Mouse (Mus musculus) gastrocnemius, adult 2 months (tissue): ENCODE data around the gene Otop2. TPM values are rescaled to one million over a fixed set of nuclear protein-coding genes. Genes with fewer than 3 reads are reported as not detected.

Experiments used
- DNase-seq: peaks from one replicate; pipeline ENCODE4 v3.0.0; 2022
- H3K27ac ChIP-seq: fragments of 200-600 bp; 2 replicates; pipeline ENCODE4 v1.8.1; 2022; ENCODE audit warnings: mild to moderate bottlenecking
- H3K4me3 ChIP-seq: fragments of 200-600 bp; 2 replicates; pipeline ENCODE4 v1.8.1; 2022; ENCODE audit warnings: mild to moderate bottlenecking, moderate library complexity
- CTCF ChIP-seq: fragments of 200-600 bp; IDR thresholded peaks from 2 replicates; pipeline ENCODE4 v1.8.1; 2022; ENCODE audit warnings: antibody characterized with exemption, mild to moderate bottlenecking, moderate library complexity
- intact Hi-C: fragments of 180-260 bp; cut with DNase I; formaldehyde crosslinking; loops from one replicate; pipeline ENCODE4 v1.15.1; 2025
- total RNA-seq, 2 experiments: library from RNA; stranded (reverse); gene quantifications; 2 replicates each; pipeline ENCODE4 v1.2.3; 2021

The Otop2 gene
- total RNA-seq, 2 experiments from 2014 or later, result not detected

DNA sequence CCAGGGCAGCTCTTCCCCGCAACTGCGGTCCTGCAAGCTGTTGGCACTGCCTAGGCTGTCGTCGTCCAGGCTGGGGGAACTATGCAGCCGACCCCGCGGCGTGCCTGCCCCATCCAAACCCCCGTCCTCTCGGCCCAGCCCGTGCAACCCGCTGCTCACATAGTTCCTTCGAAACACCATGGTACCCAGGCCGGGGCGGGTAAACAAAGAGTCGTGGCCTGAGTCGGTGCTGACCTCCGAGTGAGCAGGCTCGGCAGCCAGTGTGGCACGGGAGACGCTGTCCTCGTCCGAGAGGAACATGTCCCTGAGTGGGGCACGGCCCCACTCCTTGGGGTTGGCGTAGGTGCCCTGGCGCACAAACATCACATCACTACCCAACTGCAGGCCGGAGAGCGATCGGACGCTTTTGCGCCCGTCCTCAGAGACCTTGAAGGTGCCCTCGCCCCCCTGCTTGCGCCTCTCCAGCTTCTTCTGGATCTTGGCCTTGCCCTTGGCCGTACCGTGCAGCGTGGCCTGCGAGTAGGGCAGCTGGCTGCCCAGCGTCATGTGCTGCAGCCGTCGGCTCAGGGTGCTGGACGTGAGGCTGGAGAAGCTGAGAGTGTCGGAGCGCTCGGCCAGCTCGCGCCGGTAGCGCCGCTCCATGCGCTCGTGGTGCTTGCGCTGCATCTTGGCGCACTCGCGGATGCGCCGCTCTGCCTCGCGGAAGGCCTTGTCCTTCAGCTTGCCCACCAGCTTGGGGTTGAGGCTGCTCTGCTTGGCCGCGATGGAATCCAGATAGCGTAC is 11.5 kb downstream of the Otop2 start:
- no peak overlapping the region for H3K4me3 ChIP-seq
- no peak overlapping the region for H3K27ac ChIP-seq
- intact Hi-C loops, result no loop called here
- no peak for TF ChIP-seq CTCF
- DNase-seq, result peak; percentile 35

DNA sequence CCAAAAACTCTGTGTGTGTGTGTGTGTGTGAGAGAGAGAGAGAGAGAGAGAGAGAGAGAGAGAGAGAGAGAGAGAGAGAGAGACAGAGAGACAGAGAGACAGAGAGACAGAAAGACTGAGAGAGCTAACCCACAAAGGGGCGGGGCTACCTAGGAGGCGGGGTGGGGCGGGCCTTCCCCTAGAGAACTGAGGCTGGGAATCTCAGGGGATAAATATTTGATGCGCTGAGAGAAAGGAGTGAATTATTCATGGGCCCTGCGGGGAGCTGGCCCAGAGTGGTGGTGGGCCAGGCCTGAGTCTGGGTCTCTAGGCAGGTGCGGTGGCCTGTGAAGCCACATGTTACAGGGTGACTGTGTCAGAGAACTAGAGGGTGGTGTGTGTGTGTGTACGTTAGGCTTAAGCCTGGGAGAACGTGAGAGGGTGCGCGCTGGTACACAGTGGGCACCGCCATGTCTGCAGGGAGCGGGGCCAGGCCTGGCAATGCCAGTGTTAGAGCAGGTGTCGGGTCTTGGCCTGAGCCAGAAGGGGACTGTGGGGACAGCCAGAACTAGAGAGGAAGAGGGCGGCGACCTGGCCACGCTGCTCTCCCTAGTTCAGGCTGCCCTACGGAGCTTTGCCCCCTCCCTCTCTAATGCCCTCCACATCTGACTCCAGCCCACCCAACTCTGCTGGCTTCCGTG is 12.9 kb downstream of the Otop2 start:
- peak overlapping the region; percentile 24 for H3K27ac ChIP-seq
- no peak for TF ChIP-seq CTCF
- intact Hi-C loops, result no loop called here
- peak; percentile 83 for DNase-seq
- H3K4me3 ChIP-seq, result peak overlapping the region; percentile 11; the same call in 1 of the 2 replicates

DNA sequence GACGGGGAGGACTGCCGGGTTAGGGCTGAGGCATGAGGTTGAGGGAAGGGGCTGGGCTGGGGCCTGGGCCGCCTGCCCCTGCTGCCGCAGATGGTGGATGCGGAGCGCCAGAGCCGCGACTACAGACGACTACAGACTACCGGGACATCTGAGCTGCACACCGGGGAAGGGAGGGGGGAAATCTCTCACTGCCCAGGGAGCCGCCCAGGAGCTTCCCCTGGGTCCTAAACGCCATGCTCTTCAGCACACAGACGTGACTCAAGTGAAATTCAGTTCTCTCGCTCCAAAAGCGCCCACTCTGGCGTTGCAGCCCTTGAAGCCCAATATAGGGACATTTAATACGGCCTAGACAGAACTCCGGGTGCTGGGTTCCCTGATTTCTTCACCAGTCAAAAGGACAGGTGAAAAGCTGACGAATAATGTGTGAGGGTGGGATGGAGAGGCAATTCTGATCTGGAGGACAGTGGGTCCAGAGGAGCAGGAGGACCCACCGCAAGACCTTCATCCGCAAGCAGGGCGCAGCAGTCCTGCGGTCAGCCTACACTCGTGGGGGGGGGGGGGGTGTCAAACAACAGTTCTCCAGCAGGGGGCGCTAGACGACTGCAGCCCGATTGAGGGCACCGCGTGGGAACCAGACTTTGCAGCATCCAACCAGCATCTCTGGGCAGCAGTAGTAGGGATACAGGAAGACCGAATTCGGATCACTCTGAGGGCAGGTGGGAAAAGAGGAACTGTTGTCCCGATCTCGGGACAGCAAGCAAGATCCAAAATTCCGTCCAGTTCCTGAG is 15.1 kb downstream of the Otop2 start, which contains the start of gene Ush1g:
TSS of gene Ush1g (minus strand) at position 136 of the 788 bp plus-strand sequence.
- H3K27ac ChIP-seq, result peak within 1 kb of the TSS; percentile 31; the same call in 1 of the 2 replicates
- peak; percentile 88 for TF ChIP-seq CTCF
- DNase-seq, result peak; percentile 74
- intact Hi-C loops, result loop anchor here (1.0 kb wide), 1 partner anchor 32 kb away; no protein-coding TSS in a partner anchor
- peak within 1 kb of the TSS; percentile 56 for H3K4me3 ChIP-seq

DNA sequence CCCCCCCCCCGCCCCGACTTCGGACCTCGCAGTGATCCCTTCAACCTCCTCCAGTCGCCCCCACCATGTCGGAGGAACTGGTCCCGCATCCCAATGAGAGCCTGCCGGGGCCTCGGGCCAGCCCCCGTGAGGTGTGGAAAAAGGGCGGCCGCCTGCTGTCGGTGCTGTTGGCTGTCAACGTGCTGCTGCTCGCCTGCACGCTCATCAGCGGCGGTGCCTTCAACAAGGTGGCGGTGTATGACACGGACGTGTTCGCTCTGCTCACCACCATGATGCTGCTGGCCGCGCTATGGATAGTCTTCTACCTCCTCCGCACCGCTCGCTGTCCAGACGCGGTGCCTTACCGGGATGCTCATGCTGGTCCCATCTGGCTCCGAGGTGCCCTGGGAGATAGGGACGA is 16.4 kb downstream of the Otop2 start:
- no peak for DNase-seq
- no peak for TF ChIP-seq CTCF
- Histone ChIP-seq H3K27ac (no peak overlapping the region), H3K4me3 (no peak overlapping the region)
- intact Hi-C loops, result no loop called here

DNA sequence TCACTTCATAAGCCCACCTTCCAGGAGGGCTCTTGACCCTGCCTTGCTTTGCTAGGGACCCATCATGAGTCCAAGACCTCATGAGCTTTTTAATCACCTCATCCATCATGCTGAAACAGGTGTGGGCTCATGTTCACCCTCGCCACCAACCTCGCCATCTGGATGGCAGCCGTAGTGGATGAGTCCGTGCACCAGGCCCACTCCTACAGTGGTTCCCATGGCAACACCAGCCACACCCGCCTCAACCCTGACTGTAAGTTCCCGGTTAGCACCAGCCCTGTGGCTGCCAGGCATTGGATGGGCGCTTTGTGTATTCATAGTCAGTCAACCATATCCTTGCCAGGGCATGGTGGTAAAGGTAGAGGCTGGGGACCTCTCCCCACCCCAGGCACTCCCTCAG is 19.8 kb downstream of the Otop2 start:
- Histone ChIP-seq H3K27ac (no peak overlapping the region), H3K4me3 (no peak overlapping the region)
- DNase-seq, result no peak
- no peak for TF ChIP-seq CTCF
- intact Hi-C loops, result no loop called here

DNA sequence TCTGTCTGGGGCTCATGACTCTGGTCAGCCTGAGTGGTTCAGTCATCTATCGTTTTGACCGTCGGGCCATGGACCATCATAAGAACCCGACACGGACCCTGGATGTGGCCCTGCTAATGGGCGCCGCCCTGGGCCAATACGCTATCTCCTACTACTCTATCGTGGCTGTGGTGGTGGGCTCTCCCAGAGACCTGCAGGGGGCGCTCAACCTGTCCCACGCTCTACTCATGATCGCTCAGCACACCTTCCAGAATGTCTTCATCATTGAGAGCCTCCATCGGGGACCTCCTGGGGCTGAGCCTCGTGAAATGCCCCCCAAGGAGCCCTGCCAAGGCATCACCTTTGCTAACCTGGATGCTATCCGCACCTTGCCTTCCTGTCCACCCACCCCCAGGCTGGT is 22.4 kb downstream of the Otop2 start:
- H3K4me3 ChIP-seq, result no peak overlapping the region
- intact Hi-C loops, result no loop called here
- no peak for DNase-seq
- peak; percentile 33; the same call in 1 of the 2 replicates for TF ChIP-seq CTCF
- H3K27ac ChIP-seq, result no peak overlapping the region

DNA sequence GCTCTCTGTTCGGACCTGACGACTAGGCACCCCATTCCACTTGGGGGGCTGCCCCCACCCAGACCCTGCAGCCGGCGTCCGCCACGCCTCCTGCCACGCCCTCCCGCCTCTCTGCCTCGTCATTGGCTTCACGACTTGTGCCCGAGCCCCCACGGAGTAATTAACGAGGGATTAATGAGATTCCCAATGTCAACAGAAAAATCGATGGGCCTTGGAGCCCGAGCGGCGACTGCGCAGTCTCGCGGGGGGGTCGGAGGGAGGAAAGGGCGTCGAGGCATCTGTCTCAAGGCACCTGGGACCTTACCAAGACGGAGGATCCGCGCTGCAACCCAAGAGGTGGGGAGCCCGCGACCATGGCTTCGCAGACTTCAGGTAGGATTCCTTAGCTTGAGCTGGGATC is 27.6 kb downstream of the Otop2 start, which contains the start of gene Otop3:
TSS of gene Otop3 (plus strand) at position 201 of the 400 bp plus-strand sequence.
- no peak for DNase-seq
- TF ChIP-seq CTCF, result no peak
- intact Hi-C loops, result no loop called here
- H3K4me3 ChIP-seq, result peak within 1 kb of the TSS; percentile 29
- no peak within 1 kb of the TSS for H3K27ac ChIP-seq

DNA sequence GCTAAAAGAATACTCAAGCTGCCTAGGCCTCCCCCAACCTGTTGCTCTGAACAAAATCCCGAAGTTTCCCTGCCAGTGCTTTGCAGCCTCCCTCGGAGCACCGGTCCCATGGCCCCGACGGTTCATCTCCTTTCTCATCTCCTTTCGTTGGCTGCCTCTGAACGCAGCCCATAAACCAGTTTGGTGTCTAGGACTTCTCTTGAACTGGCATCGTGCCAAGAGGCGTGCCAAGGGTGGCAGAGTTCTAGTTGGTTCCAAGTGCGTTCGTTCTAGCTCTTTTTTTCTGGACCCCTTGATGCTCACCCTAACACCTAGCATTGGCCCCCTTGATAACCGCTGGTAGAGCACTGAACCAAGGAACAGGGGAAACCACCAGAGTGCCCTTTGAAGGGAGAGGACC is 28.3 kb downstream of the Otop2 start:
- Histone ChIP-seq H3K27ac (no peak overlapping the region), H3K4me3 (no peak overlapping the region)
- intact Hi-C loops, result no loop called here
- no peak for TF ChIP-seq CTCF
- DNase-seq, result no peak

DNA sequence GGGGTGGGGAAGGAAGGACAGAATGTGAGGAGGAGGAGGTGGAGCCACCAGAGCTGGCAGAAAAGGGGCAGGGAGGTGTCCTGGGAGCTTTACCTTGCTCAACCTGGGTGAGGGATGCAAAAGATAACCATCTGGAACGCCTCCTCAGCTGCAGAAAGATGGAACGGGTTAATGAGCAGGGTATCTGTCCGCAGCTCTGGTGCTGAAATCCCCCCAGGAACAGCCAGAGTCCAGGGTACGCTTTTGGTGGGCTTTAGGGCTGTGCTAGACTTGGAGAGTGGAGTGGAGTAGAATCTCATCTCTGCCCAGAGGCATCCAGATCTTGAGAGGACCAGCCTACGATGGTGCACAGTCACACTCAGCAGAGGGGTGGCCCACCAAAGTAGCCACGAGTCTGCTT is 29.2 kb downstream of the Otop2 start:
- intact Hi-C loops, result no loop called here

DNA sequence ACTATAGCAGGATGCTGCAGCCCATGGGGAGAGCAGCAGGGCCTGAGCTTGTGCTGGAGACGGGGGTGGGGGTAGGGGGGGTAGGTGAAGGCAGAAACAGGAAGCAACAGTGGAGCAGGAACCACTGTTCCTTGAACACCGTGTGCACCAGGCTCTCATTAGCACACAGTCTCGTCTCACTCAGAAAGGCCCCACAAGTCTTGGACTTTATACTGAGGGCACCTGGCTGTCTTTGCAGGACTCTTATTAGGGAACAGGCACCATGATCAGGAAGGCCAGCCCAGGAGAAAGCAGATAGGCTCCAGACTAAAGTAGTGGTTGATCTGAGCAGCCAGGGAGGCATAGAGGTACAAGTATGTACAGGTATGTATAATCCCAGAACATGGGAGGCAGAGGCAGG is 30.4 kb downstream of the Otop2 start:
- intact Hi-C loops, result no loop called here
- DNase-seq, result no peak
- no peak overlapping the region for H3K4me3 ChIP-seq
- TF ChIP-seq CTCF, result no peak
- H3K27ac ChIP-seq, result no peak overlapping the region

More for the DNA sequence above, 29.2 kb downstream of the Otop2 start:
- Histone ChIP-seq H3K4me3 (no peak overlapping the region), H3K27ac (no peak overlapping the region)
- no peak for DNase-seq
- TF ChIP-seq CTCF, result no peak

DNA sequence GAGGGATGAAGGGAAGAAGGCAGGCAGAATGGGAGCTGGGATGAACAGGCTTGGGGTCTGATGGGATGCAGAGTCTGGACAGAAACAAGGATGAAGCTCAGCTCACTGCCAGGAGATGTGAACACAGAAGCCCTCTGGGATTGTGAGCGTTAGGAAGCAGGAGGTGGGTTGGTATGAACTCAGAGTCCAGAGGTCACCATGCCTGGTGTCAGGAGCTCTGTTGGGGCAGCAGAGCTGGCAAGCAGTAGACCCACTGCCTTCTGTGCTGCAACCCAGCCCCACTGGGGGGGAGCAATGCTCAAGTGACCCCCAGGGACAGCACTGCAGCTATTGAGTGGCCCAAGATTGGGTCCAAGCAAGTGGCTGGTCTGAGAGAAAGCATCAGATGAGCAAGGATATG is 30.9 kb downstream of the Otop2 start:
- intact Hi-C loops, result no loop called here
- TF ChIP-seq CTCF, result no peak
- no peak overlapping the region for H3K4me3 ChIP-seq
- no peak overlapping the region for H3K27ac ChIP-seq
- no peak for DNase-seq

DNA sequence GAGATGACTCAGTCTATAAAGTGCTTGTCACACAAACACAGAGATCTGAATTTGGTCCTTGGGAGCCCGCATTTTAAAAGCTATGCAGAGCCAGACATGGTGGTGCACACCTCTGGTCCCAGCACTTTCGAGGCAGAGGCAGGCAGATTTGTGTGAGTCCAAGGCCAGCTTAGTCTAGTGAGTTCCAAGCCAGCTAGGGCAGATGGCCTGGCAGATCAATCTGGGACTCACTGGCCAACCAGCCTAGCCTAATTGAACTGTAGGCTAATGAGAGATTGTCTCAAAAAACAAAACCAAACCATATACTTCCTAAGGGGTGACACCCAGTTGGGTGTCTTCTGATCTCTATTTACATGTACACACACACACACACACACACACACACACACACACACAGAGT is 34.3 kb downstream of the Otop2 start:
- intact Hi-C loops, result no loop called here
- TF ChIP-seq CTCF, result no peak
- H3K27ac ChIP-seq, result no peak overlapping the region
- no peak overlapping the region for H3K4me3 ChIP-seq
- no peak for DNase-seq

DNA sequence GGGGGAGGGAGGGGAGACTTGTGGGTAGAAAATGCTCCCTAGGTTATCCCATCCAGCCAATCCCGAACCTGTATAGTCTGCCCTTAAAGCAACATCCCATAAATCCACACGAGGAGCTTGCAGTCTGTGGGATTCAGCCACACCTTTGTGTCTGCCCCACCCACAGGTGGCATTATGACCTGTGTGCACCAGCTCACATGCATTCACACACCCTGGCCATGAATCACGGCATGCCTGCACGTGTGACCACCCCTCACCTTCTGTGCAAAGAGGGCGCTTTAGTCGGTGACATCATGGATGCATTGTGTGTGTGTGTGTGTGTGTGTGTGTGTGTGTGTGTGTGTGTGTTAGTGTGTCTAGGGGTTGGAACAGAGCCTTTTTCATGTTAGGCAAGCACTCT is 34.9 kb downstream of the Otop2 start:
- H3K27ac ChIP-seq, result no peak overlapping the region
- no peak for DNase-seq
- H3K4me3 ChIP-seq, result no peak overlapping the region
- intact Hi-C loops, result no loop called here
- no peak for TF ChIP-seq CTCF
